Mouse (Mus musculus): ENCODE results near the gene Nmt1.

DNA sequence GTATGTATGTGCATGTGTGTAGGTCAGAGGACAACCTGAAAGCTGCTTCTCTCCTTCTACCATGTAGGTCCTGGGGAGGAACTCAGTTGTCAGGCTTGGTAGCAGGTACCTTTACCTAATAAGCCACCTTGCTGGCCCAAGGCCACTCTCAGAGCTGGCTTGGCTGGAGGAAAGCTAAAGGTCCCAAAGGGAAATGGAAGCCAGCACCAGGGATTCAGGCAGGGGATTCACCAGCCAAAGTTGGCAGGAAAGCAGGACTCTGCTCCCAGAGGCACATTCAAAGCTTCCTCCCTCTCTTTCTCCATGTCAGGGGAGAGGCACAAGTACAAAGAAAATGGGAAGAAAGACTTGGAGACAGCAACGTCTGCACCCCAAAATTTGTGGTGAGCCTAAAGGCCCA, 23.1 kb upstream of the Nmt1 start:
- no peak for TF ChIP-seq CTCF (conservative IDR thresholded peaks at IDR 0.05 in 1 of 2, IDR thresholded peaks at IDR 0.05 in 1 of 2; ENCODE audit: low read depth in 2 of 2, low read length in 2 of 2)
- TF ChIP-seq TBP (conservative IDR thresholded peaks at IDR 0.05; ENCODE audit: low read depth, low read length), result no peak
- TF ChIP-seq POLR2A (IDR thresholded peaks at IDR 0.05; ENCODE audit: low read depth, low read length), result no peak
- TF ChIP-seq ELF1 (IDR thresholded peaks at IDR 0.05; ENCODE audit: low read depth, low read length), result no peak
- no peak for TF ChIP-seq JUND (conservative IDR thresholded peaks at IDR 0.05; ENCODE audit: low read depth, low read length)
- TF ChIP-seq EP300 (IDR thresholded peaks at IDR 0.05; ENCODE audit: low read length), result no peak
- no peak for TF ChIP-seq CHD1 (IDR thresholded peaks at IDR 0.05; ENCODE audit: low read depth, low read length)
- no peak for TF ChIP-seq BHLHE40 (IDR thresholded peaks at IDR 0.05; ENCODE audit: low read depth, low read length)
- no peak for TF ChIP-seq POLR2AphosphoS2 (IDR thresholded peaks at IDR 0.05; ENCODE audit: low read depth, low read length)
- no peak for TF ChIP-seq E2F4 (IDR thresholded peaks at IDR 0.05; ENCODE audit: insufficient replicate concordance, low read depth, low read length)
- no peak for TF ChIP-seq ETS1 (conservative IDR thresholded peaks at IDR 0.05; ENCODE audit: low read depth, low read length)
- TF ChIP-seq RAD21 (IDR thresholded peaks at IDR 0.05; ENCODE audit: low read depth, low read length), result no peak
- no peak for TF ChIP-seq MXI1 (IDR thresholded peaks at IDR 0.05; ENCODE audit: low read depth, low read length)
- TF ChIP-seq ZC3H11A (IDR thresholded peaks at IDR 0.05; ENCODE audit: low read depth, low read length), result no peak
